Comparison of ENCODE assay signal across 8 mouse cellular contexts in the genomic region with DNA sequence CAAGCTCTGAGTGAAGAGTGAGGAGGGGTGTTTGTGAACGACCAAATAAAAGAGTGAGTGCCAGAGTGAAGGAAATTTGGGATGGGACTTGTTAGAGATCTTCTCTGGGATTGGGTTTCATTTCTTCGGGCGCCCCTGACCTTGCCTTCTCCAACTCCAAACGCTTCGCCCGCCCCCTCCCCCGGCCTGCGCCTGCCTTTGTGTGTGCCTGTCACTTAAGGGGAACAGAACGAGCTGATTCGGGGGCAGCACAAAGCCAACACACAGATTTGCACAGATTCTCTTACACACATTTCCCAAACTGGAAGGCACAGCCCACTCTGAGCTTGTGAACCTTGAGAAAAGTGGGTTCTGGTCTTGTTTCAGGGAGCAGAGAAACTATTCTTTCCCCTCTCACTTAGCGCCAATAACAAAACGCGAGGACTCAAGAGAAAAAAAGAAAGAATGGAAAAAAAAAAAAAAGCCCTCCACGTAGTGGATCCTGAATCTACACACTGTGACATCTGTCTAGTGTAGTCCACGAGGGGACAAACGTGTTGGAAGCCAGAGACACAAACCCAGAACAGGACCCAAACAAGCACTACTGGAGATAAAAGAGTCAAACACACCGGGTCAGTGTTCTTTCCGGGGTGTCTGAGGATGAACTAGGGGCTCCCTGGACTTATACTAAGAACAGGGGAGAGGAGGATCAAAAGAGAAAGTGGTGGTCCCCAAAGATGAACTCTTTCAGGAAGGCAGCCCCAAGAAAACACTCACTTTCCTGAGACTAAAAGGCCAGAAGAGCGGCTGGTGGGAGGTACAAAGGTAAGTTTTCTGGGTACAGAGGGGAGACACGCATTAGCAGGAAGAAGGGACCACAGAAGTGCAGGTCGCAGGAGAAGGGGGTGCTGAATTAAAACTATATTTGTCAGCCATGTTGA. TPM values are rescaled to one million over a fixed set of nuclear protein-coding genes. Genes with fewer than 3 reads are reported as not detected.
DNase-seq lines count a peak whose midpoint lies in the region; ATAC-seq lines count a peak whose summit lies in the region.

No protein-coding gene starts in this region.

- no peaks in the 10 kb centered on the region for H3K9me3 ChIP-seq in embryonic facial prominence, embryonic 13.5 days
- H3K9me3 ChIP-seq in hindbrain, embryonic 11.5 days (ENCODE audit: control insufficient read depth, low read length): no peaks in the 10 kb centered on the region

- peak overlapping the region; percentile 97 for H3K27ac ChIP-seq in embryonic facial prominence, embryonic 13.5 days
- peak overlapping the region; percentile 68 for H3K27ac ChIP-seq in hindbrain, embryonic 11.5 days (ENCODE audit: low read depth, low read length)

- H3K9ac ChIP-seq in embryonic facial prominence, embryonic 13.5 days: peak overlapping the region; percentile 86
- H3K9ac ChIP-seq in hindbrain, embryonic 11.5 days (ENCODE audit: low read depth, low read length): peak overlapping the region; percentile 85

- peak overlapping the region; percentile 79 for H3K4me3 ChIP-seq in embryonic facial prominence, embryonic 13.5 days
- H3K4me3 ChIP-seq in hindbrain, embryonic 11.5 days (ENCODE audit: low read depth, low read length): peak overlapping the region; percentile 57

- no peak for ATAC-seq in embryonic facial prominence, embryonic 13.5 days (ENCODE audit: insufficient number of reproducible peaks, insufficient read depth, low FRiP score, low TSS enrichment, low read depth)
- ATAC-seq in hindbrain, embryonic 11.5 days (ENCODE audit: low FRiP score): peak; percentile 26; the same call in 1 of the 2 replicates

- peaks cover 14% of the 10 kb centered on the region for H3K4me1 ChIP-seq in embryonic facial prominence, embryonic 13.5 days
- H3K4me1 ChIP-seq in hindbrain, embryonic 11.5 days (replicated peaks; ENCODE audit: control insufficient read depth, insufficient read depth, low read length): no peaks in the 10 kb centered on the region

- 1% methylated on average over 21 of the region's 21 CpGs for WGBS in embryonic facial prominence, embryonic 13.5 days
- WGBS in hindbrain, embryonic 11.5 days: under 1% methylated on average over 21 of the region's 21 CpGs

- DNase-seq in ES-CJ7 (ENCODE audit: low read depth, low spot score): peak; percentile 61
- DNase-seq in adrenal gland, postnatal 14 days: peak; percentile 76
- DNase-seq in hindbrain, embryonic 11.5 days (ENCODE audit: low spot score): peak; percentile 81
- peak; percentile 31 to 56 for DNase-seq in layer of hippocampus, postnatal 36 days
- DNase-seq in lung, postnatal 36 days: peak; percentile 27
- DNase-seq in right cerebral cortex, adult 2 months (ENCODE audit: low spot score in 2 of 2): peak; percentile 36 to 46
- no peak for DNase-seq in T-cell, adult 2 months (ENCODE audit: low spot score)

- peaks cover 4% of the 10 kb centered on the region for H3K36me3 ChIP-seq in embryonic facial prominence, embryonic 13.5 days
- H3K36me3 ChIP-seq in hindbrain, embryonic 11.5 days (ENCODE audit: control insufficient read depth, insufficient read depth, low read length): no peaks in the 10 kb centered on the region

- no peaks in the 10 kb centered on the region for H3K27me3 ChIP-seq in embryonic facial prominence, embryonic 13.5 days
- H3K27me3 ChIP-seq in hindbrain, embryonic 11.5 days (ENCODE audit: control insufficient read depth, insufficient read depth, low read length): no peaks in the 10 kb centered on the region

- H3K4me2 ChIP-seq in embryonic facial prominence, embryonic 13.5 days: peak overlapping the region; percentile 73
- H3K4me2 ChIP-seq in hindbrain, embryonic 11.5 days (replicated peaks; ENCODE audit: low read depth, low read length): peak overlapping the region; percentile 52

RNA-seq across cellular contexts. Expression of a gene that starts 1.6 kb away (rescaled TPM):
- total RNA-seq in adrenal gland, postnatal 14 days (2021): 44.7 and 48.2 TPM in 2 replicates
- polyA plus RNA-seq in embryonic facial prominence, embryonic 13.5 days (2015; fragmentation: Nextera tagmentation; extraction: Ambion mirVana): 21.1 and 23.4 TPM in 2 replicates
- 20.1 and 34.2 TPM in 2 replicates for polyA plus RNA-seq in hindbrain, embryonic 11.5 days (2014; fragmentation: Nextera tagmentation; extraction: Ambion mirVana)
- total RNA-seq in layer of hippocampus, postnatal 36 days (2021): 10 to 100 TPM; 42.4 to 46.6 TPM
